Comparison of ENCODE assay signal across 10 mouse cellular contexts in genomic region chr1:182087753-182088633, GRCm38 (mm10). TPM values are rescaled to one million over a fixed set of nuclear protein-coding genes. Genes with fewer than 3 reads are reported as not detected.
DNase-seq lines count a peak whose midpoint lies in the region; ATAC-seq and TF ChIP-seq lines count a peak whose summit lies in the region.
"Had no signal": no experiment of that assay in that cellular context is flagged by ENCODE, and none has a peak within 500 bp of the region (broad histone marks: within the 10 kb centered on the region; RNA-seq: fewer than 3 reads in every experiment).

No protein-coding gene starts in this region.

- H3K27me3 ChIP-seq in intestine, embryonic 15.5 days (replicated peaks) = no peaks in the 10 kb centered on the region
- H3K27me3 ChIP-seq: forebrain, embryonic 13.5 days; midbrain, embryonic 12.5 days had no signal

- H3K4me1 ChIP-seq in intestine, embryonic 15.5 days (replicated peaks) = peaks cover 35% of the 10 kb centered on the region

- no peak overlapping the region for H3K4me2 ChIP-seq in intestine, embryonic 15.5 days (replicated peaks)
- H3K4me2 ChIP-seq: forebrain, embryonic 13.5 days; midbrain, embryonic 12.5 days had no signal

- peak; percentile 56 for DNase-seq in gastrocnemius, adult 2 months
- DNase-seq in gastrocnemius, postnatal 14 days = no peak
- DNase-seq in urinary bladder, postnatal 14 days (ENCODE audit: low spot score) = peak; percentile 72
- DNase-seq in urinary bladder, postnatal 4 days (ENCODE audit: low spot score in 2 of 2) = no peak
- peak; percentile 53 for DNase-seq in yolk sac, embryonic 10.5 days (ENCODE audit: low spot score)
- no peak for DNase-seq in left cerebral cortex, postnatal 36 days (ENCODE audit: low spot score in 2 of 2)
- no peak for DNase-seq in liver

- no peak for TF ChIP-seq CTCF in gastrocnemius, adult 2 months (IDR thresholded peaks at IDR 0.05)

- 79% methylated on average over 14 of the region's 14 CpGs for WGBS in intestine, embryonic 15.5 days

- ATAC-seq in intestine, embryonic 15.5 days = no peak

- peak overlapping the region; percentile 61 for H3K27ac ChIP-seq in gastrocnemius, adult 2 months
- 0 out of 2 replicates have a peak overlapping the region, but pooled peaks have one; percentile 11 for H3K27ac ChIP-seq in intestine, embryonic 15.5 days
- H3K27ac ChIP-seq: forebrain, embryonic 13.5 days had no signal

- no peaks in the 10 kb centered on the region for H3K36me3 ChIP-seq in intestine, embryonic 15.5 days
- H3K36me3 ChIP-seq: midbrain, embryonic 12.5 days had no signal

- no peak overlapping the region for H3K9ac ChIP-seq in intestine, embryonic 15.5 days
- H3K9ac ChIP-seq: forebrain, embryonic 13.5 days; midbrain, embryonic 12.5 days had no signal

- H3K4me3 ChIP-seq in gastrocnemius, adult 2 months = no peak overlapping the region
- no peak overlapping the region for H3K4me3 ChIP-seq in intestine, embryonic 15.5 days (replicated peaks)
- H3K4me3 ChIP-seq: forebrain, embryonic 13.5 days; midbrain, embryonic 12.5 days had no signal

- no peaks in the 10 kb centered on the region for H3K9me3 ChIP-seq in intestine, embryonic 15.5 days
- H3K9me3 ChIP-seq: forebrain, embryonic 13.5 days; midbrain, embryonic 12.5 days had no signal

- intact Hi-C loops in gastrocnemius, adult 2 months (cut with DNase I) = no loop called here
- intact Hi-C loops in gastrocnemius, postnatal 14 days (cut with DNase I; ENCODE audit: low total_unique reads) = no loop called here
- intact Hi-C loops in left cerebral cortex, postnatal 36 days (cut with DNase I) = loop anchor here (5.0 kb wide), 1 partner anchor 66 kb away; no protein-coding TSS in a partner anchor

RNA-seq across cellular contexts. Expression of gene Srp9, which starts 36.5 kb away (rescaled TPM):
- 10 to 100 TPM; 41.1 to 44.9 TPM for total RNA-seq in gastrocnemius, adult 2 months (2021)
- 10 to 100 TPM; 36.2 to 39.1 TPM for total RNA-seq in gastrocnemius, postnatal 14 days (2021)
- 144 and 173 TPM in 2 replicates for polyA plus RNA-seq in intestine, embryonic 15.5 days (2015; fragmentation: Nextera tagmentation; extraction: Ambion mirVana)
- 10 to 100 TPM; 61.0 to 63.4 TPM for total RNA-seq in left cerebral cortex, postnatal 36 days (2021)

Comparison
In these comparisons a context has a peak if more than half of its experiments do, and no peak if none do; other contexts are left out.
1. DNase-seq: peak in gastrocnemius, adult 2 months (single experiment), urinary bladder, postnatal 14 days (single experiment) and yolk sac, embryonic 10.5 days (single experiment); none in gastrocnemius, postnatal 14 days (single experiment), urinary bladder, postnatal 4 days (0 of 2), left cerebral cortex, postnatal 36 days (0 of 2) and liver (single experiment).